Mouse (Mus musculus) hindlimb bud, embryonic 11.5 days (tissue): Measurements from ENCODE around the gene Gm3047.
"Not testable (repeated sequence)": the region's sequence is repeated elsewhere in the genome, so short reads cannot be mapped to it uniquely, and the experiment has no call there.

Experiments
- DNase-seq: peaks from one replicate; pipeline ENCODE4 v3.0.0-alpha.2; 2012; ENCODE audit warnings: low read depth, low spot score; ENCODE audit errors: extremely low spot score

Gm3047 gene

GRCm38 (mm10) chr14:4555105-4555504, at the start of gene Gm3047:
Gene Gm3047 (plus strand): TSS chr14:4555405.
- DNase-seq, result not testable (repeated sequence)
